Mouse (Mus musculus) liver, adult 2 months (tissue): ENCODE measurements around the gene Reck.

Experiments used
- CTCF ChIP-seq: fragments of 200-500 bp; IDR thresholded peaks from 2 replicates; pipeline ENCODE4 v1.5.1; 2011; ENCODE audit warnings: low read depth, low read length, control low read depth
- POLR2A ChIP-seq: fragments of 200-500 bp; IDR thresholded peaks from 2 replicates; pipeline ENCODE4 v1.6.1; 2011; ENCODE audit warnings: low read length, control low read depth; ENCODE audit not compliant: insufficient read depth; ENCODE audit errors: extremely low read depth

- TF ChIP-seq CTCF = peak; percentile 78
- no peak for TF ChIP-seq POLR2A
Measured at GRCm38 (mm10) chr4:43957292-43957845, 82.0 kb downstream of the Reck start, which contains the start of gene Glipr2.
